Mouse (Mus musculus) right cerebral cortex, postnatal 36 days (tissue): ENCODE results near the gene Tmem100.
A peak's percentile ranks its signal among the peaks of the same experiment; 100 is the strongest.

ENCODE experiments used
- DNase-seq, 2 experiments: peaks; one replicate each; pipeline ENCODE4 v3.0.0; 2022; ENCODE audit warnings: low spot score in 2 of 2, mixed read lengths in 1 of 2

Tmem100 gene

GRCm38 (mm10) chr11:90029841-90030398, at the start of gene Tmem100:
Tmem100 (plus strand) TSS chr11:90030348.
- no peak for DNase-seq

DNA sequence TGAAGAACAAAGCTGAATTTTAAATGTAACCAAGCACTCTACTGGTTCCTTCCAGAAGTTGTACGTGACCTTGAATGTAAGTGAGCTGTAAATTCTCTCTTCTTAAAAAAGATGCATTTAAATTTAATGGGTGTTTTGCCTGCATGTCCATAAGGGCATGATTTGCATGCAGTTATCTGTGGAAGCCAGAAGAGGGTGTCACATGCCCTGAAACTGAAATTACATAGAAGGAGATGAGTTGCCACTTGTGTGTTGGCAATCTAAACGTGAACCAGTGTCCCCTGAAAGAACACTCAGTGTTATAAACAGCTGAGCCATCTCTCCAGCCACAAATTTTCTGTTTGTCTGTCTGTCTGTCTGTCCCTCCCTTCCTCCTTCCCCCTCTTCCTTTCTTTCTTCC, 47.2 kb upstream of the Tmem100 start:
- no peak for DNase-seq

DNA sequence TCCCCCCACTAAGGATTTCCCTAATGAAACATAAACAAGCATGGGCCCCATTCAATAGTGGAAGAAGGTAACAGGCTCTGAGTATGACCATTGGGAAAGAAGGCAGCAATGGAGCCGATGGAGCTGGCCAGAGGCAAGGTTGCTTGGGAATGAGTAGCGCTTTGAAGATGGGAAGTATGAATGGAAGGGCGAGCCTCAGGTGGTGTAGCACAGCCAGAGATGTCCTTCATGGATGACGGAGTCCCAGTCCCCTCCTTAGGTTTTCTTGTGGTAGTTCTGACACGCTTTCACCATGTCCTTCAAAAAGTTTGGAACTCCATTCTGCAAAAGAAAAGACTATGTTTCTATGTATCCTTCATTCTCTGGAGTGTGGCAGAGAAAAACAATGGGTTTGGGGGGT, 45.7 kb upstream of the Tmem100 start:
- DNase-seq = no peak

GRCm38 (mm10) chr11:89985200-89986187, 44.7 kb upstream of the Tmem100 start:
- no peak for DNase-seq

GRCm38 (mm10) chr11:89986516-89986915, 43.6 kb upstream of the Tmem100 start:
- no peak for DNase-seq

GRCm38 (mm10) chr11:89988936-89989589, 41.1 kb upstream of the Tmem100 start:
- DNase-seq = peak; percentile 20 to 30

DNA sequence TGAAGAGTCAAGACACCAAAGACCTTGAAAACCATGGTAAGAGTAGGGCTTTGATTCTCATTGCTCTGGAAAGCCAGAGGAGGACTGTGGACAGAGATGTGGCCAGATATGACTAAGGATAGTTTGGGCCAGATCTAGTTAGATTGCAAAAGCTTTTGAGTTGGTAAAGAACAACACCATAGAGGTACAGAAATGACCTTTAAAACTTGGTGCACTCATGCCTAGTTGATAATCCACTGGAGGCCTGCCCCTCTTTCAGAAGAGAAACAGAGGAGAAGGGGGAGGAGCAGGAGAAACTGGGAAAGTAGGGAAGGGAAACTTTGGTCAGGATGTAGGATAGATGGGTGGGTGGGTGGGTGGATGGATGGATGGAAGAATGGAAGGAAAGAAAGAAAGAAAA, 38.5 kb upstream of the Tmem100 start:
- DNase-seq = no peak

GRCm38 (mm10) chr11:89994706-89995105, 35.4 kb upstream of the Tmem100 start:
- no peak for DNase-seq

DNA sequence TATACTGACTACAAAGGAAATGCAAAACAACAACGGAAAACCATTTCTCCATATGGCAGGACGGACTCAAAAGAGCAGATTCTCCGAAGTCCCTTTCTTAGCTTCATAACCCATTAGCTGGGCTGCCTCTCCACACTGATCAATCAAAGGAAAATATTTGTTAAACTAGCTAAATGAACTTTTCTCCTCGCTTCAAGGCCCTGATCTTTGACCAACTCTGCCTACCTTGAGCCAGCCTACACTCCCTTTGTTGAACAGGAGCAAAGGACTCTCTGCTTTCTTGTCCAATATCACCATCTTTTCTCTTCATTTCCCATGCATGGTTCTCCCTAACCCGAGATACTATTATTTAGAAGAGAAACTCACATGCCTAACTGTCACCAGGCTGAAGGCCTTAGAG, 34.6 kb upstream of the Tmem100 start:
- DNase-seq = no peak

DNA sequence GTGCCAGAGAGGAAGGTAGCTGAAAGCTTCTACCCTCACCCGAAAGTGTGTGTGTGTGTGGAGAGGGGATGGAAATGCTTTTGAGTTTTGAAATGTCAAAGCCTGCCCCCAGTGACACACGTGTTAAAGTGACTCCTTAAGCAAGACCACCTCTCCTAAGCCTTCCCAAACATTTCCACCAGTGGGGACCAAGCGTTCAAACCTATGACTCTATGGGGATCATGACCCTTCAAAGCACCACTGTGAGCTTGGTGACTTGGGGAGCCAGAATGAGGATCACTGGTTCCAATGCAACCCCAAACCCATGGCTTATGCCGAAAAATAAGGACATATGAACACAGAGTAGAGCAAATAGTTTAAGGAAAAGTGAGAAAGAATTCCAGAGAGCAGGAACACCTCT, 33.7 kb upstream of the Tmem100 start:
- DNase-seq = no peak

DNA sequence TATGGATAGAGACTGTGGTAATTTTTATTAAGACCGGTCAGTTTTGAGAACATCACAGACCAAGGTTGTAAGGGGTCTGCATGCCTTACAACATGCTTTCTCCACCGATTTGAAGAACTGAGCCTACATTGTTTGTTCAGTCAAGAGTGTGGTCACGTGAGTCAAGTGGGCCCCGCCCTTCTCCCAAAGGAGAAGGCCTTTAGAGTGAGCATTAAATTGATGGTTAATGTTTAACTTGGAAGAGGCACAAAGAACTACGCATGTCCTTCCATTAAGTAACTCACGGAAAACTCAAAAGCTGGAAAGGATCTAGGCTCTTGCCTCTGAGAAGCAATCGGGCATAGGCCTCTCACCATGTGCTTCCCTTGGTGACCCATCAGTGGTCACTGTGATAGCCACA, 33.3 kb upstream of the Tmem100 start:
- DNase-seq = no peak

DNA sequence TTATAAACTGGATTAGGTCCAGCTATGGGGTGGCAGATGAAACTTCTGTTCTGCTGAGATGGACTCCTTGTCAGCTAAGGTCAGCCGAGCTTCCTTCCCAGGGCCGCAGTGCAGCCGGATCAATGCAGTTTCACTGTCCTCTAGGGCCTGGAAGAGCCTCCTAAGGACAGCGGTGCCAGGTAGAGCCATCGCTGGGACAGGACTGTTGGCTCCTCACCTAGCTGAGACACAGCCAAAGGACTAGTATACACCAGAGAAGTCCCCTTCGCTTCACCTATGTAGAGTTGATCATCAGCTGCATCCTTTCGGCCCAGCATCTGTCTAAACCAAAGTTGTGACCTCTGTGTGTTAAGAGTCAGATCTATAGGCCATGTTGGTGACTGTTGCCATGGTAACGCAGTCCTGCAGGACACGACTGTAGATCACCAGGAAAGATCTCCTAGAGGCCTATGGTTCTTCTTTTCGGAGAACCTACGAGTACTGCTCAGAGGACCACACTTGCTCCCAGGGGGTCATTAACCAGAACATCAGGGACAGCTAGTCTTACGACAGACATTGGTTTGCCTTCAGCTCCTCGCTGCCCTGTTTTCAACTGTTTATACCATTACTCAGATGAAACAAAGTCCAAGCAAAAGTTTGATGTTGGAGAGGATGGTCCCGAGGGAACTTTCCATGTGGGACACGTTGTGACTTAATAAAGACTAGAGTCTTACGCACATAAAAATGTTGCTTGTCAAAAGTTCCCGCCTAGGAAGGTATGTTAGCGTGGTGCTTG, 31.0 kb upstream of the Tmem100 start:
- no peak for DNase-seq

- no peak for DNase-seq
Observed at GRCm38 (mm10) chr11:90000666-90001065, 29.5 kb upstream of the Tmem100 start.

- DNase-seq = no peak
Observed at GRCm38 (mm10) chr11:90001396-90002230, 28.5 kb upstream of the Tmem100 start.

DNA sequence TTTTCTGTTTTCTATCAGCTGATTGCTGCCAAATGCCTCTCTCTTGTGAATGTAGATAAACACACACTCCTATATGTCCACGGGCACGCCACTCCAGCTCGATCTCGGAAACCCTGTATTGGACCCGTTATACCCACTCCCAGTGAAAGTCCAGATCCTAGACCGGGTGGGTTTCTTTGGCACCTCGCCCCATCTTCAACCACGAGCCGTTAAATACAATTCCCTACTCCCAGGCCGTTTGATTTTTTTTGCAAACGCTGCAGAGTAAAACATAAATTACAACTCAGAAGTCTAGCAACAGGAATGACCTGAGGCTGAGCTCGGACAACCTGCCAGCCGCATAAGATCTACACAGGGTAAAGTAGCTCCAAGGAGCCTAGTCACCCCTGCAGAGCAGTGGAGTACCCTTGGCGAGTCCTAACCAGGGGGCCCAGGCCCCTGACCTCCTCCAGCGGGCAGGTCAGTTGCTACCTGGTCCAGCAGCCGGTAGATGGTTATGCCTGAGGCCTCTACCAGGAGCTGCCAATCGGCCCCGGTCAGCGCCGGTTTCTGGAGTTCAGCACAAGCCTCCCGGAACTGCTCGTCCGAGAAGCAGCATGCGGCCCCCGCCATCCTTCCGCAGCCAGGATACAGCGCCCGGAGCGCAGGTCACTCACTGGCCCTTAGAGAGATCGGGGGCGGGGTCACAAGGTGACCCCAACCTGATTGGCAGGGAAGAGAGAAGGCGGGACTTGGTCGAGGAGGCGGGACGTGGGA, 27.7 kb upstream of the Tmem100 start, which contains the start of gene Pctp:
Pctp (minus strand) TSS at position 664 of the 756 bp plus-strand sequence.
- DNase-seq = no peak

- no peak for DNase-seq
Observed at GRCm38 (mm10) chr11:90002987-90003348, 27.2 kb upstream of the Tmem100 start.

DNA sequence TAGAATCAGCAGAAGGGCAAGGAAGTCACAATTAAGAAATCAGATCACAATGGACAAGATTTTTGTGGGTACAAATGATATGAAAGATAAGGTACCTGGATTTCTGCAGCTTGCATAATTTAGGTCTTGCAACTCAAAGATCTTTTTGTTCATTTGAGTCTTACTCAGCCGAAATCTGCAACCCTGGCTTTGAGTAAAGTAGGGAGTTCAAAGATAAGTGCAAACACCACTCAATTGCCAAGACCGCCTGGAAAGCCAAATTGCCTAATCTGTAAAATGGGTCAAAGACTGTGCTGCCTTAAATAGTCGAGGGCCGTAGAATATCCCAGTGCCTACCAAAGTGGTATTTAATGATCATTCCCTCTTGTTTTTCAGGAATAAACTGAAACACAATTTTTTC, 26.8 kb upstream of the Tmem100 start:
- DNase-seq = no peak

DNA sequence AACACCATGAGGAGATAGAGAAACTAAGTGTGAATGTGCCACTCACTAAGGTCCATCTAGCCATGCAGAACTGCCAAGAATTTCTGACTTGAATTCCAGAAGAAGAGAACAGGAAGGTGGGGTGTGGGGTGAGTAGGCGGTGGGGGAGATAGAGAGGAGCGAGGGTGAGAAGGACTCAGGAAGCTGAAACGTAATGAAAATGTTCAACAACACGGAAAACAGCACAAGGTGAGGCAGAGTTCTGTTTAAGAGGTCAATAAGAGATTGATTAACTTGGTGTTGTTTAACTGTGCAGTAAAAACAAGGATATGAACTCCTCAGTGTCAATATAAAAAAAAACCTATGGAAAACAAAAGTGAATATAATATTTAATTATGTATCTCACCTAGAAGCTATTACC, 24.0 kb upstream of the Tmem100 start:
- DNase-seq = no peak

DNA sequence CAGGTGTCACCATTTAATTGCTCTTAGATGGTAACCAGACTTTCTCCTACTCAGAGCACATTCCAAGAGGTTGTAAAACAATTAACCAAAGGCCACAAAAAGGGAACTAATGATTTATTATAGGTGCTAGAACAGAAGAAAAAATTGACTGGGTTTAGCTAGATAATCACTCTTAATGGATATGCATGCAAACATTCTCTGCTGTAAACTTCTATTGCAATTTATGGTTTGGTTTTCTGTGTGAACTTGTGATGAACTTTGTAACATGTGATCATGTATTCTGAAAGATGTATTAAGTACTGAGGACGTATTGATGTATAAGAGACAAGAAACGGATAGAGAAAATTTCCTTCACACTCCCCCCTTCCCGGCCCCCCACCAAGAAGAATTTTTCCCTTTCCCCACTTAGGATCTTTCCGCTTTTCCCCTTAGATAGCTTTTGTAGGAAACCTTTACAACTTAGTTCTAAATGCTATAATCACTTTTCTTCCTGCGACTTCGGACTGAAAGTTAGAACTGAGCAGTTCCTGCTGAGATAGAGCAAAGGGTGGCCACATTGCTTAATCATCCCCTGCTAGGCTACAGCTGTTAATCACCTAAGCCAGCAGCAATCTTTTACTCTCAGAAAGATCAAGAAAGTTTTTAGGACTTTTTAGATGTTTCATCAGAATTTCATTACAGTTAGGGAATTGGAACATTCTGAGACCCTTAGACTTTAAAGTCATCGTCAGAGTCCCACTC, 22.2 kb upstream of the Tmem100 start:
- DNase-seq = no peak
